Mouse (Mus musculus) stomach, embryonic 16.5 days (tissue): ENCODE measurements around the gene Endog. TPM values are rescaled to one million over a fixed set of nuclear protein-coding genes. Genes with fewer than 3 reads are reported as not detected.
"Not testable (repeated sequence)": the region's sequence is repeated elsewhere in the genome, so short reads cannot be mapped to it uniquely, and the experiment has no call there.

Experiments used
- ATAC-seq: fragments of 200-750 bp; cut with Nextera tagmentation; 2 replicates; pipeline ENCODE4 v1.8.0; 2017; ENCODE audit warnings: moderate number of reproducible peaks, moderate TSS enrichment; ENCODE audit not compliant: insufficient read depth, low FRiP score
- H3K27ac ChIP-seq: fragments of 300-500 bp; sonication (generic); 2 replicates; pipeline ENCODE4 v1.5.1; 2014; ENCODE audit warnings: low read length
- H3K27me3 ChIP-seq: fragments of 300-500 bp; sonication (generic); 2 replicates; pipeline ENCODE4 v1.6.1; 2014; ENCODE audit warnings: low read length, control low read depth, mixed read lengths; ENCODE audit not compliant: control insufficient read depth, insufficient read depth
- H3K36me3 ChIP-seq: fragments of 300-500 bp; sonication (generic); 2 replicates; pipeline ENCODE4 v1.6.1; 2014; ENCODE audit warnings: low read length; ENCODE audit not compliant: control insufficient read depth, insufficient read depth
- H3K4me1 ChIP-seq: fragments of 300-500 bp; sonication (generic); 2 replicates; pipeline ENCODE4 v1.6.1; 2014; ENCODE audit warnings: low read length, control low read depth, mixed read lengths; ENCODE audit not compliant: control insufficient read depth, insufficient read depth
- H3K4me2 ChIP-seq: fragments of 300-500 bp; sonication (generic); 2 replicates; pipeline ENCODE4 v1.6.1; 2014; ENCODE audit warnings: low read depth, low read length, mixed read lengths
- H3K4me3 ChIP-seq: fragments of 300-500 bp; sonication (generic); replicated peaks from 2 replicates; pipeline ENCODE4 v1.5.1; 2014; ENCODE audit warnings: mild to moderate bottlenecking, low read length
- H3K9ac ChIP-seq: fragments of 300-500 bp; sonication (generic); 2 replicates; pipeline ENCODE4 v1.6.1; 2014; ENCODE audit warnings: low read length
- H3K9me3 ChIP-seq: fragments of 300-500 bp; sonication (generic); replicated peaks from 2 replicates; pipeline ENCODE4 v1.6.1; 2016; ENCODE audit warnings: low read length, control low read depth; ENCODE audit not compliant: control insufficient read depth
- WGBS: fragments of 180-500 bp; shearing (Covaris S2); extraction: QIAGEN DNeasy Blood & Tissue Kit; methylation state at CpG from one replicate; pipeline ENCODE4 v1.1.7; 2014; 5-methylcytosine and 5-hydroxymethylcytosine counted together
- polyA plus RNA-seq: library from polyadenylated mRNA; unstranded; fragments of >200 nt; fragmentation: Nextera tagmentation; extraction: Ambion mirVana; gene quantifications from 2 replicates; pipeline ENCODE4 v1.2.1, GENCODE M21; 2015

Endog gene
- polyA plus RNA-seq, 1 experiment from 2014 or later = 17.5 TPM

DNA sequence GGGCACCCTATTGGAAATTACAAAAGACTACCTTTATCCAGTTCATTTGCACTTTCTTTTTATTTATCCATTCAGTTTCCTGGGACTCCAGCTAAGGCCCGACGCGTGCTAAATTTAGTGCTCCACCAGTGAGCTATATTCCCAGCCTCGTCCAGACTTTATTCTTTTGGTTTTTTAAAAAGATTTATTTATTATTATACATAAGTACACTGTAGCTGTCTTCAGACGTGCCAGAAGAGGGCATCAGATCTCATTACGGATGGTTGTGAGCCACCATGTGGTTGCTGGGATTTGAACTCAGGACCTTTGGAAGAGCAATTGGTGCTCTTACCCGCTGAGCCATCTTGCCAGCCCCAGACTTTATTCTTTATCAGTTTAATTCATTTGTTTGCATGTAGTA, 7.4 kb downstream of the Endog start:
- H3K4me2 ChIP-seq = peak overlapping the region; percentile 59
- H3K9ac ChIP-seq, H3K27ac ChIP-seq, H3K9me3 ChIP-seq, H3K27me3 ChIP-seq: not testable (repeated sequence)
- H3K4me3 ChIP-seq = peak overlapping the region; percentile 70
- ATAC-seq = peak; percentile 15; the same call in 1 of the 2 replicates
- 50% methylated on average over 7 of the region's 7 CpGs for WGBS
- H3K4me1 ChIP-seq = peaks cover 11% of the 10 kb centered on the region
- H3K36me3 ChIP-seq = peaks cover 16% of the 10 kb centered on the region

DNA sequence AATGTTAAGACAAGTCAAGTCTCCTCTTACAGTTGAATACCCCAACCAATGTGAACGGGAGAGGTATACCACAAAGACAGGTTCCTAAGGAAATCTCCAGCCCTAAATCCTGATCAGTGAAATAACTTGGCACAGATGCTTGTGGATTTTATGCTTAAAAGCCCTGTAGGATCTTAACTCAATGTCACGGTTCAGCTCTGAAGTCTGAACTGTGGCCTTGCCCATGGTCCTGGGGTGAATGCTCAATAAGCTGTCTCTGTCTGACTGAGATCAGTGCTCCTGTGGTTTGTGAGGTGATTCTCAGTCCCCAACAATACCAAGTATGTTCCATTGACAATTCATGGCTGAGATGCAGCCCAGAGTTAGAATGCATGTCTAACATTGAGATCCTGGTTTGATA, 11.1 kb downstream of the Endog start:
- H3K4me3 ChIP-seq = no peak overlapping the region
- H3K36me3 ChIP-seq = no peaks in the 10 kb centered on the region
- no peak overlapping the region for H3K4me2 ChIP-seq
- 84% methylated on average over 2 of the region's 2 CpGs for WGBS
- ATAC-seq = no peak
- H3K4me1 ChIP-seq = peaks cover 4% of the 10 kb centered on the region
- no peak overlapping the region for H3K27ac ChIP-seq
- H3K27me3 ChIP-seq = no peaks in the 10 kb centered on the region
- no peak overlapping the region for H3K9ac ChIP-seq
- 0 out of 2 replicates have a peak, but pooled peaks cover 5% of the 10 kb centered on the region for H3K9me3 ChIP-seq

- 70% methylated on average over 3 of the region's 3 CpGs for WGBS
- H3K36me3 ChIP-seq = no peaks in the 10 kb centered on the region
- H3K9me3 ChIP-seq = 0 out of 2 replicates have a peak, but pooled peaks cover 5% of the 10 kb centered on the region
- no peak overlapping the region for H3K4me3 ChIP-seq
- no peak overlapping the region for H3K4me2 ChIP-seq
- no peaks in the 10 kb centered on the region for H3K4me1 ChIP-seq
- no peak overlapping the region for H3K9ac ChIP-seq
- no peak for ATAC-seq
- H3K27me3 ChIP-seq = no peaks in the 10 kb centered on the region
- no peak overlapping the region for H3K27ac ChIP-seq
Observed at GRCm38 (mm10) chr2:30183721-30184120, 12.4 kb downstream of the Endog start.

- 0 out of 2 replicates have a peak, but pooled peaks cover 5% of the 10 kb centered on the region for H3K9me3 ChIP-seq
- ATAC-seq = no peak
- WGBS = 77% methylated on average over 6 of the region's 6 CpGs
- H3K36me3 ChIP-seq = no peaks in the 10 kb centered on the region
- no peaks in the 10 kb centered on the region for H3K27me3 ChIP-seq
- H3K9ac ChIP-seq = no peak overlapping the region
- no peak overlapping the region for H3K4me2 ChIP-seq
- H3K27ac ChIP-seq = no peak overlapping the region
- no peaks in the 10 kb centered on the region for H3K4me1 ChIP-seq
- no peak overlapping the region for H3K4me3 ChIP-seq
Observed at GRCm38 (mm10) chr2:30185276-30185675, 14.0 kb downstream of the Endog start.

GRCm38 (mm10) chr2:30185681-30186080, 14.4 kb downstream of the Endog start:
- 0 out of 2 replicates have a peak, but pooled peaks have one; percentile 10 for ATAC-seq
- 74% methylated on average over 3 of the region's 3 CpGs for WGBS

DNA sequence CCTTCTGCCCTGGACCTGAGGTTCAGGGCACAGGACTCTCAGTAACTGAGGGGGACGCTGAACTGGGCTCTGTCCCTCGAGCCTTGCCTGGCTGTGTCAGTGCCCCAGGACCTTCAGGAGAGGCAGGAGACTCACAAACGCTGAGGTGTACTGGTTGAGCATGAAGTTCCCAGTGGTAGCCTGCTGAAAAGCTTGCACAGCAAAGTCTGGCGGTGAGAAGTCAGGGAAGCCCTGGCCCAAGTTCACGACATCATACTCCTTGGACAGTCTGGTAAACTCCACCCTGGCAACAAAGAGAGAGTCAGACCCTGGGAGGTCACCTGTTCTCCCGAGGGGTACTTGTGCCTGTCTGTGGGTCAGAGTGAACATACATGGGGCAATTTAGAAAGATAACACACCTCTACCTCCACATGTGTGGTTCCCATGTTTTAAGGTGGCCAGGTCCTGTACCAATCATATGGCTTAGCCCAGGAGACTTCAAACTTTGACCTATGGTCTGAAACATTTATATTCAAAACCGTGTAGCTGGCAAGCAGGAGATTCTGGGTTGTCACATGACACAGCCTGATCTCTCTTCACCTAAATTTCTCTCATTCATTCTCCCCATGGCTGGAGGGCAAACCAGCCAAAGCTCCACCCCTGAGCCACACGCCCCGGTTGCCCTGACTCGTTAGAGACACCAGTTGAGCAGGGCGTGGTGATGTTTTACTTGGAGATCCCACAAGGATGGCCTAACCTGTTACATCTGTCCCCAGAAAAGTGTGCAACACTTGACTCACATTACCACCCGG, 20.7 kb downstream of the Endog start:
- Histone ChIP-seq H3K4me3 (no peak overlapping the region), H3K4me1 (no peaks in the 10 kb centered on the region), H3K36me3 (no peaks in the 10 kb centered on the region), H3K9ac (no peak overlapping the region), H3K27ac (no peak overlapping the region), H3K9me3 (no peaks in the 10 kb centered on the region), H3K27me3 (no peaks in the 10 kb centered on the region), H3K4me2 (no peak overlapping the region)
- no peak for ATAC-seq
- 78% methylated on average over 12 of the region's 12 CpGs for WGBS

More at GRCm38 (mm10) chr2:30185681-30186080, 14.4 kb downstream of the Endog start:
- no peak overlapping the region for H3K4me2 ChIP-seq
- no peaks in the 10 kb centered on the region for H3K27me3 ChIP-seq
- H3K4me3 ChIP-seq = no peak overlapping the region
- H3K36me3 ChIP-seq = no peaks in the 10 kb centered on the region
- H3K4me1 ChIP-seq = no peaks in the 10 kb centered on the region
- H3K9me3 ChIP-seq = 0 out of 2 replicates have a peak, but pooled peaks cover 5% of the 10 kb centered on the region
- H3K27ac ChIP-seq = no peak overlapping the region
- H3K9ac ChIP-seq = no peak overlapping the region

- WGBS = 79% methylated on average over 3 of the region's 3 CpGs
- H3K27ac ChIP-seq = no peak overlapping the region
- H3K4me1 ChIP-seq = no peaks in the 10 kb centered on the region
- no peaks in the 10 kb centered on the region for H3K36me3 ChIP-seq
- no peaks in the 10 kb centered on the region for H3K27me3 ChIP-seq
- no peak overlapping the region for H3K9ac ChIP-seq
- no peaks in the 10 kb centered on the region for H3K9me3 ChIP-seq
- no peak overlapping the region for H3K4me3 ChIP-seq
- H3K4me2 ChIP-seq = no peak overlapping the region
- ATAC-seq = no peak
Observed at GRCm38 (mm10) chr2:30194656-30195055, 23.4 kb downstream of the Endog start.

GRCm38 (mm10) chr2:30198021-30198420, 26.7 kb downstream of the Endog start:
- H3K4me3 ChIP-seq = no peak overlapping the region
- 62% methylated on average over 4 of the region's 4 CpGs for WGBS
- no peak overlapping the region for H3K4me2 ChIP-seq
- H3K36me3 ChIP-seq = no peaks in the 10 kb centered on the region
- no peak overlapping the region for H3K9ac ChIP-seq
- no peak for ATAC-seq
- H3K4me1 ChIP-seq = no peaks in the 10 kb centered on the region
- H3K9me3 ChIP-seq = no peaks in the 10 kb centered on the region
- no peaks in the 10 kb centered on the region for H3K27me3 ChIP-seq
- H3K27ac ChIP-seq = no peak overlapping the region

- H3K27ac ChIP-seq = peak overlapping the region; percentile 84
Observed at GRCm38 (mm10) chr2:30199984-30200383, 28.7 kb downstream of the Endog start.

More at GRCm38 (mm10) chr2:30199984-30200383, 28.7 kb downstream of the Endog start:
- Histone ChIP-seq H3K27me3 (no peaks in the 10 kb centered on the region), H3K4me1 (peaks cover 7% of the 10 kb centered on the region), H3K36me3 (no peaks in the 10 kb centered on the region), H3K9ac (no peak overlapping the region), H3K9me3 (no peaks in the 10 kb centered on the region), H3K4me3 (no peak overlapping the region), H3K4me2 (no peak overlapping the region)
- WGBS = 30% methylated on average over 1 of the region's 1 CpGs
- peak; percentile 81 for ATAC-seq
